Mouse (Mus musculus) inflammation-experienced regulatory T-cells (primary cell): ENCODE measurements around the gene Olfr161. TPM values are rescaled to one million over a fixed set of nuclear protein-coding genes. Genes with fewer than 3 reads are reported as not detected.

Experiments used
- polyA plus RNA-seq, 2 experiments: library from polyadenylated mRNA; unstranded; fragments of 100-300 nt; shearing (Covaris generic); gene quantifications; one replicate each; pipeline ENCODE4 v1.2.1; 2017

The Olfr161 gene
- under 1 TPM; 0.02 to 0.23 TPM for polyA plus RNA-seq

GRCm38 (mm10) chr16:3590691-3591090 lies at the start of gene Olfr161:
Gene Olfr161, plus strand, starts transcription at chr16:3591042.

Other genes starting within 250 kb of the Olfr161 start
- gene Mefv, start 127.1 kb downstream of the Olfr161 start, polyA plus RNA-seq, result under 1 TPM; 0.12 to 0.71 TPM
- gene Zfp263, start 153.1 kb downstream of the Olfr161 start, polyA plus RNA-seq, result 10 to 100 TPM; 63.8 to 78.0 TPM
- 1 to 10 TPM in 1 of 2 experiments, under 1 TPM in 1; 0.48 to 1.2 TPM for gene Olfr15, start 239.8 kb downstream of the Olfr161 start, polyA plus RNA-seq